Mouse (Mus musculus): ENCODE data around the gene Arhgap10. TPM values are rescaled to one million over a fixed set of nuclear protein-coding genes. Genes with fewer than 3 reads are reported as not detected.

Arhgap10 gene
- polyA plus RNA-seq, 1 experiment from 2014 or later = 3.9 TPM

GRCm38 (mm10) chr8:77510426-77510825 is 7.3 kb downstream of the Arhgap10 start:
- WGBS (ENCODE audit: insufficient replicate concordance) = 75% methylated on average over 3 of the region's 3 CpGs

GRCm38 (mm10) chr8:77509044-77509443 is 8.7 kb downstream of the Arhgap10 start:
- Histone ChIP-seq H3K27ac (ENCODE audit: low read depth) (no peak overlapping the region), H3K4me3 (ENCODE audit: low read depth, low read length) (no peak overlapping the region), H3K9ac (replicated peaks) (no peak overlapping the region), H3K4me1 (ENCODE audit: insufficient read depth) (no peaks in the 10 kb centered on the region), H3K27me3 (ENCODE audit: insufficient read depth, low read length) (no peaks in the 10 kb centered on the region), H3K36me3 (replicated peaks; ENCODE audit: insufficient read depth, low read length) (no peaks in the 10 kb centered on the region), H3K9me3 (ENCODE audit: low read length) (no peaks in the 10 kb centered on the region), H3K4me2 (ENCODE audit: low read depth, low read length) (peak overlapping the region; percentile 15; the same call in 1 of the 2 replicates)
- WGBS (ENCODE audit: insufficient replicate concordance) = 48% methylated on average over 7 of the region's 7 CpGs
- no peak for TF ChIP-seq CTCF (IDR thresholded peaks at IDR 0.05; ENCODE audit: low read depth)
- no peak for TF ChIP-seq EP300 (IDR thresholded peaks at IDR 0.05; ENCODE audit: low read depth)
- ATAC-seq (no peak), DNase-seq (no peak)

More at GRCm38 (mm10) chr8:77510426-77510825, 7.3 kb downstream of the Arhgap10 start:
- Histone ChIP-seq H3K27me3 (ENCODE audit: insufficient read depth, low read length) (no peaks in the 10 kb centered on the region), H3K4me3 (ENCODE audit: low read depth, low read length) (no peak overlapping the region), H3K36me3 (replicated peaks; ENCODE audit: insufficient read depth, low read length) (no peaks in the 10 kb centered on the region), H3K4me1 (ENCODE audit: insufficient read depth) (no peaks in the 10 kb centered on the region), H3K9me3 (ENCODE audit: low read length) (no peaks in the 10 kb centered on the region), H3K4me2 (ENCODE audit: low read depth, low read length) (no peak overlapping the region), H3K9ac (replicated peaks) (no peak overlapping the region), H3K27ac (ENCODE audit: low read depth) (no peak overlapping the region)
- no peak for TF ChIP-seq EP300 (IDR thresholded peaks at IDR 0.05; ENCODE audit: low read depth)
- no peak for TF ChIP-seq CTCF (IDR thresholded peaks at IDR 0.05; ENCODE audit: low read depth)
- DNase-seq = no peak
- no peak for ATAC-seq

- Histone ChIP-seq H3K9ac (replicated peaks) (no peak overlapping the region; the same call in 1 of the 2 replicates), H3K4me2 (ENCODE audit: low read depth, low read length) (no peak overlapping the region), H3K27ac (ENCODE audit: low read depth) (no peak overlapping the region), H3K27me3 (ENCODE audit: insufficient read depth, low read length) (no peaks in the 10 kb centered on the region), H3K4me3 (ENCODE audit: low read depth, low read length) (no peak overlapping the region), H3K36me3 (replicated peaks; ENCODE audit: insufficient read depth, low read length) (no peaks in the 10 kb centered on the region), H3K4me1 (ENCODE audit: insufficient read depth) (no peaks in the 10 kb centered on the region), H3K9me3 (ENCODE audit: low read length) (no peaks in the 10 kb centered on the region)
- DNase-seq (no peak), ATAC-seq (peak; percentile 50; the same call in 1 of the 2 replicates)
- WGBS (ENCODE audit: insufficient replicate concordance) = 65% methylated on average over 10 of the region's 10 CpGs
- TF ChIP-seq CTCF (IDR thresholded peaks at IDR 0.05; ENCODE audit: low read depth) = no peak
- TF ChIP-seq EP300 (IDR thresholded peaks at IDR 0.05; ENCODE audit: low read depth) = no peak
Measured at GRCm38 (mm10) chr8:77507510-77508035, 10.2 kb downstream of the Arhgap10 start.

- Histone ChIP-seq H3K9ac (replicated peaks) (no peak overlapping the region), H3K36me3 (replicated peaks; ENCODE audit: insufficient read depth, low read length) (no peaks in the 10 kb centered on the region), H3K27ac (ENCODE audit: low read depth) (no peak overlapping the region), H3K9me3 (ENCODE audit: low read length) (no peaks in the 10 kb centered on the region), H3K27me3 (ENCODE audit: insufficient read depth, low read length) (no peaks in the 10 kb centered on the region), H3K4me1 (ENCODE audit: insufficient read depth) (no peaks in the 10 kb centered on the region), H3K4me3 (ENCODE audit: low read depth, low read length) (no peak overlapping the region), H3K4me2 (ENCODE audit: low read depth, low read length) (no peak overlapping the region)
- 58% methylated on average over 7 of the region's 7 CpGs for WGBS (ENCODE audit: insufficient replicate concordance)
- TF ChIP-seq CTCF (IDR thresholded peaks at IDR 0.05; ENCODE audit: low read depth) = no peak
- no peak for TF ChIP-seq EP300 (IDR thresholded peaks at IDR 0.05; ENCODE audit: low read depth)
- ATAC-seq (peak; percentile 44; the same call in 1 of the 2 replicates), DNase-seq (no peak)
Measured at GRCm38 (mm10) chr8:77506539-77506938, 11.2 kb downstream of the Arhgap10 start.

- no peak for DNase-seq
- TF ChIP-seq EP300 (IDR thresholded peaks at IDR 0.05; ENCODE audit: low read depth) (no peak), CTCF (IDR thresholded peaks at IDR 0.05; ENCODE audit: low read depth) (no peak)
- WGBS (ENCODE audit: insufficient replicate concordance) = 77% methylated on average over 6 of the region's 6 CpGs
- no peak overlapping the region for H3K27ac ChIP-seq (ENCODE audit: low read depth)
- no peaks in the 10 kb centered on the region for H3K27me3 ChIP-seq (ENCODE audit: insufficient read depth, low read length)
- H3K36me3 ChIP-seq (replicated peaks; ENCODE audit: insufficient read depth, low read length) = no peaks in the 10 kb centered on the region
- H3K4me3 ChIP-seq (ENCODE audit: low read depth, low read length) = no peak overlapping the region
- H3K4me2 ChIP-seq (ENCODE audit: low read depth, low read length) = no peak overlapping the region
- no peak overlapping the region for H3K9ac ChIP-seq (replicated peaks)
- H3K9me3 ChIP-seq (ENCODE audit: low read length) = no peaks in the 10 kb centered on the region
- ATAC-seq = no peak
- H3K4me1 ChIP-seq (ENCODE audit: insufficient read depth) = no peaks in the 10 kb centered on the region
Measured at GRCm38 (mm10) chr8:77502547-77502946, 15.2 kb downstream of the Arhgap10 start.

GRCm38 (mm10) chr8:77501131-77501530 is 16.6 kb downstream of the Arhgap10 start:
- H3K36me3 ChIP-seq (replicated peaks; ENCODE audit: insufficient read depth, low read length) = no peaks in the 10 kb centered on the region
- no peak for TF ChIP-seq EP300 (IDR thresholded peaks at IDR 0.05; ENCODE audit: low read depth)
- no peak for TF ChIP-seq CTCF (IDR thresholded peaks at IDR 0.05; ENCODE audit: low read depth)
- no peak overlapping the region for H3K9ac ChIP-seq (replicated peaks)
- H3K27ac ChIP-seq (ENCODE audit: low read depth) = no peak overlapping the region
- no peaks in the 10 kb centered on the region for H3K27me3 ChIP-seq (ENCODE audit: insufficient read depth, low read length)
- WGBS (ENCODE audit: insufficient replicate concordance) = 70% methylated on average over 8 of the region's 8 CpGs
- DNase-seq (no peak), ATAC-seq (no peak)
- no peaks in the 10 kb centered on the region for H3K9me3 ChIP-seq (ENCODE audit: low read length)
- peaks cover 3% of the 10 kb centered on the region; the same call in 1 of the 2 replicates for H3K4me1 ChIP-seq (ENCODE audit: insufficient read depth)
- H3K4me3 ChIP-seq (ENCODE audit: low read depth, low read length) = no peak overlapping the region
- no peak overlapping the region for H3K4me2 ChIP-seq (ENCODE audit: low read depth, low read length)

Data from liver, postnatal 0 days (tissue).